Mouse (Mus musculus) testis, adult 2 months (tissue): Measurements from ENCODE around the gene Selenov. TPM values are rescaled to one million over a fixed set of nuclear protein-coding genes. Genes with fewer than 3 reads are reported as not detected.
A peak's percentile ranks its signal among the peaks of the same experiment; 100 is the strongest.

Source experiments
- H3K27ac ChIP-seq: fragments of 200-500 bp; 2 replicates; pipeline ENCODE4 v1.5.1; 2012; ENCODE audit warnings: low read depth, low read length; ENCODE audit not compliant: control insufficient read depth, insufficient read depth
- H3K27me3 ChIP-seq: fragments of 200-500 bp; 2 replicates; pipeline ENCODE4 v1.6.1; 2012; ENCODE audit warnings: mild to moderate bottlenecking, low read length, moderate library complexity; ENCODE audit not compliant: control insufficient read depth, insufficient read depth
- H3K36me3 ChIP-seq: fragments of 200-500 bp; 2 replicates; pipeline ENCODE4 v1.6.1; 2012; ENCODE audit warnings: mild to moderate bottlenecking, low read length; ENCODE audit not compliant: control insufficient read depth, insufficient read depth
- H3K4me1 ChIP-seq: fragments of 200-500 bp; 2 replicates; pipeline ENCODE4 v1.6.1; 2012; ENCODE audit warnings: low read length; ENCODE audit not compliant: control insufficient read depth, insufficient read depth
- H3K4me3 ChIP-seq: fragments of 200-500 bp; 2 replicates; pipeline ENCODE4 v1.5.1; 2012; ENCODE audit warnings: low read depth, mild to moderate bottlenecking, low read length, moderate library complexity, mixed read lengths; ENCODE audit not compliant: control insufficient read depth
- CTCF ChIP-seq: fragments of 200-500 bp; IDR thresholded peaks from 2 replicates; pipeline ENCODE4 v1.5.1; 2012; ENCODE audit warnings: low read depth, mild to moderate bottlenecking, inconsistent platforms, low read length, moderate library complexity; ENCODE audit not compliant: control insufficient read depth, insufficient read depth, insufficient replicate concordance
- POLR2A ChIP-seq: fragments of 200-500 bp; IDR thresholded peaks from 2 replicates; pipeline ENCODE4 v1.6.1; 2012; ENCODE audit warnings: low read depth, mild to moderate bottlenecking, inconsistent platforms, low read length, moderate library complexity; ENCODE audit not compliant: control insufficient read depth
- polyA plus RNA-seq: library from polyadenylated mRNA; depleted of rRNA; stranded (reverse); fragments of >200 nt; gene quantifications from 2 replicates; pipeline ENCODE4 v1.2.3, GENCODE M21; 2012

Selenov gene
- polyA plus RNA-seq, 1 experiment = 408 TPM

- peak overlapping the region; percentile 79 for H3K27ac ChIP-seq
- peaks cover 7% of the 10 kb centered on the region for H3K4me1 ChIP-seq
- peak overlapping the region; percentile 87 for H3K4me3 ChIP-seq
- H3K36me3 ChIP-seq = no peaks in the 10 kb centered on the region; the same call in 1 of the 2 replicates
- TF ChIP-seq POLR2A = no peak
- no peak for TF ChIP-seq CTCF
- H3K27me3 ChIP-seq = no peaks in the 10 kb centered on the region
Measured at GRCm38 (mm10) chr7:28268042-28268531, 22.9 kb downstream of the Selenov start.

- Histone ChIP-seq H3K36me3 (no peaks in the 10 kb centered on the region; the same call in 1 of the 2 replicates), H3K27me3 (no peaks in the 10 kb centered on the region), H3K4me3 (peak within 1 kb of the TSS; percentile 87), H3K4me1 (peaks cover 7% of the 10 kb centered on the region), H3K27ac (peak within 1 kb of the TSS; percentile 79)
- no peak for TF ChIP-seq CTCF
- peak; percentile 92 for TF ChIP-seq POLR2A
Measured at GRCm38 (mm10) chr7:28267129-28268041, 23.6 kb downstream of the Selenov start, which contains the start of gene Eid2. Eid2 (plus strand) TSS chr7:28267881.

GRCm38 (mm10) chr7:28265391-28265790 is 25.6 kb downstream of the Selenov start:
- H3K4me1 ChIP-seq = peaks cover 5% of the 10 kb centered on the region
- no peak overlapping the region for H3K4me3 ChIP-seq
- H3K27ac ChIP-seq = no peak overlapping the region
- no peak for TF ChIP-seq CTCF
- no peak for TF ChIP-seq POLR2A
- H3K27me3 ChIP-seq = no peaks in the 10 kb centered on the region
- H3K36me3 ChIP-seq = no peaks in the 10 kb centered on the region

- Histone ChIP-seq H3K27ac (no peak overlapping the region), H3K4me3 (no peak overlapping the region), H3K36me3 (no peaks in the 10 kb centered on the region), H3K4me1 (peaks cover 5% of the 10 kb centered on the region), H3K27me3 (no peaks in the 10 kb centered on the region)
- no peak for TF ChIP-seq POLR2A
- no peak for TF ChIP-seq CTCF
Measured at GRCm38 (mm10) chr7:28263786-28264185, 27.2 kb downstream of the Selenov start.

GRCm38 (mm10) chr7:28262861-28263260 is 28.1 kb downstream of the Selenov start:
- Histone ChIP-seq H3K27me3 (no peaks in the 10 kb centered on the region), H3K4me1 (peaks cover 2% of the 10 kb centered on the region), H3K36me3 (no peaks in the 10 kb centered on the region), H3K4me3 (no peak overlapping the region), H3K27ac (no peak overlapping the region)
- TF ChIP-seq POLR2A = no peak
- no peak for TF ChIP-seq CTCF

GRCm38 (mm10) chr7:28255476-28255875 is 35.5 kb downstream of the Selenov start:
- H3K27me3 ChIP-seq = no peaks in the 10 kb centered on the region
- H3K27ac ChIP-seq = no peak overlapping the region
- H3K4me1 ChIP-seq = no peaks in the 10 kb centered on the region
- no peaks in the 10 kb centered on the region for H3K36me3 ChIP-seq
- peak; percentile 93 for TF ChIP-seq CTCF
- no peak for TF ChIP-seq POLR2A
- H3K4me3 ChIP-seq = no peak overlapping the region

- Histone ChIP-seq H3K4me3 (no peak overlapping the region), H3K4me1 (no peaks in the 10 kb centered on the region), H3K27me3 (no peaks in the 10 kb centered on the region), H3K27ac (no peak overlapping the region), H3K36me3 (no peaks in the 10 kb centered on the region)
- TF ChIP-seq CTCF (no peak), POLR2A (no peak)
Measured at GRCm38 (mm10) chr7:28254591-28254990, 36.4 kb downstream of the Selenov start.
